Mouse (Mus musculus) forebrain, embryonic 16.5 days (tissue): Measurements from ENCODE around the gene Rnf135. TPM values are rescaled to one million over a fixed set of nuclear protein-coding genes. Genes with fewer than 3 reads are reported as not detected.
"Not testable (repeated sequence)": the region's sequence is repeated elsewhere in the genome, so short reads cannot be mapped to it uniquely, and the experiment has no call there.

ENCODE experiments used
- ATAC-seq: fragments of 200-750 bp; cut with Nextera tagmentation; 2 replicates; pipeline ENCODE4 v1.8.0; 2017; ENCODE audit warnings: mild to moderate bottlenecking, moderate library complexity
- H3K27ac ChIP-seq: fragments of 300-500 bp; sonication (generic); 2 replicates; pipeline ENCODE4 v1.5.1; 2014; ENCODE audit warnings: low read length, control low read depth
- H3K27me3 ChIP-seq: fragments of 300-500 bp; sonication (generic); replicated peaks from 2 replicates; pipeline ENCODE4 v1.6.1; 2014; ENCODE audit warnings: low read length; ENCODE audit not compliant: control insufficient read depth, insufficient read depth
- H3K36me3 ChIP-seq: fragments of 300-500 bp; sonication (generic); 2 replicates; pipeline ENCODE4 v1.6.1; 2014; ENCODE audit not compliant: control insufficient read depth, insufficient read depth
- H3K4me1 ChIP-seq: fragments of 300-500 bp; sonication (generic); replicated peaks from 2 replicates; pipeline ENCODE4 v1.6.1; 2014; ENCODE audit warnings: low read length; ENCODE audit not compliant: control insufficient read depth, insufficient read depth
- H3K4me2 ChIP-seq: fragments of 300-500 bp; sonication (generic); 2 replicates; pipeline ENCODE4 v1.6.1; 2014; ENCODE audit warnings: mild to moderate bottlenecking, low read length, control low read depth
- H3K4me3 ChIP-seq: fragments of 300-500 bp; sonication (generic); replicated peaks from 2 replicates; pipeline ENCODE4 v1.5.1; 2014; ENCODE audit warnings: mild to moderate bottlenecking, low read length, control low read depth
- H3K9ac ChIP-seq: fragments of 300-500 bp; sonication (generic); replicated peaks from 2 replicates; pipeline ENCODE4 v1.6.1; 2014; ENCODE audit warnings: low read depth, low read length, control low read depth
- H3K9me3 ChIP-seq: fragments of 300-500 bp; sonication (generic); 2 replicates; pipeline ENCODE4 v1.6.1; 2016; ENCODE audit warnings: low read length; ENCODE audit not compliant: control insufficient read depth
- WGBS: fragments of 180-500 bp; shearing (Covaris S2); extraction: QIAGEN DNeasy Blood & Tissue Kit; methylation state at CpG from one replicate; pipeline ENCODE4 v1.1.7; 2014; 5-methylcytosine and 5-hydroxymethylcytosine counted together
- polyA plus RNA-seq: library from polyadenylated mRNA; unstranded; fragments of >200 nt; fragmentation: Nextera tagmentation; extraction: Ambion mirVana; gene quantifications from 2 replicates; pipeline ENCODE4 v1.2.1, GENCODE M21; 2015

Rnf135 gene
- polyA plus RNA-seq, 1 experiment from 2014 or later, result 3.1 TPM

GRCm38 (mm10) chr11:80185441-80185976, 1.9 kb downstream of the Rnf135 start:
- not testable (repeated sequence) for H3K9ac ChIP-seq, H3K27ac ChIP-seq, H3K27me3 ChIP-seq, H3K4me2 ChIP-seq, H3K9me3 ChIP-seq, ATAC-seq, H3K4me3 ChIP-seq, H3K36me3 ChIP-seq, H3K4me1 ChIP-seq
- WGBS, result 58% methylated on average over 5 of the region's 5 CpGs

GRCm38 (mm10) chr11:80190280-80190679, 6.6 kb downstream of the Rnf135 start:
- ATAC-seq, result no peak
- 81% methylated on average over 4 of the region's 4 CpGs for WGBS

GRCm38 (mm10) chr11:80193827-80194226, 10.2 kb downstream of the Rnf135 start:
- Histone ChIP-seq H3K9me3 (no peaks in the 10 kb centered on the region), H3K9ac (no peak overlapping the region), H3K27ac (no peak overlapping the region), H3K4me3 (no peak overlapping the region), H3K27me3 (no peaks in the 10 kb centered on the region), H3K36me3 (no peaks in the 10 kb centered on the region), H3K4me1 (no peaks in the 10 kb centered on the region), H3K4me2 (no peak overlapping the region)
- 70% methylated on average over 4 of the region's 4 CpGs for WGBS
- ATAC-seq, result no peak

More at GRCm38 (mm10) chr11:80190280-80190679, 6.6 kb downstream of the Rnf135 start:
- Histone ChIP-seq H3K9me3 (no peaks in the 10 kb centered on the region), H3K4me3 (no peak overlapping the region), H3K36me3 (no peaks in the 10 kb centered on the region), H3K9ac (no peak overlapping the region), H3K27ac (no peak overlapping the region), H3K27me3 (no peaks in the 10 kb centered on the region), H3K4me2 (no peak overlapping the region), H3K4me1 (no peaks in the 10 kb centered on the region)

GRCm38 (mm10) chr11:80196351-80196750, 12.7 kb downstream of the Rnf135 start:
- ATAC-seq, result no peak
- Histone ChIP-seq H3K4me2 (no peak overlapping the region), H3K27ac (no peak overlapping the region), H3K4me1 (no peaks in the 10 kb centered on the region), H3K4me3 (no peak overlapping the region), H3K27me3 (no peaks in the 10 kb centered on the region), H3K9me3 (no peaks in the 10 kb centered on the region), H3K9ac (no peak overlapping the region), H3K36me3 (no peaks in the 10 kb centered on the region)
- WGBS, result 86% methylated on average over 7 of the region's 7 CpGs

- Histone ChIP-seq H3K4me1 (no peaks in the 10 kb centered on the region), H3K9ac (no peak overlapping the region), H3K27ac (no peak overlapping the region), H3K36me3 (no peaks in the 10 kb centered on the region), H3K4me2 (no peak overlapping the region), H3K4me3 (no peak overlapping the region), H3K27me3 (no peaks in the 10 kb centered on the region), H3K9me3 (no peaks in the 10 kb centered on the region)
- ATAC-seq, result no peak
- 95% methylated on average over 3 of the region's 3 CpGs for WGBS
Observed at GRCm38 (mm10) chr11:80199316-80199715, 15.7 kb downstream of the Rnf135 start.

- no peaks in the 10 kb centered on the region for H3K27me3 ChIP-seq
- H3K4me3 ChIP-seq, result no peak overlapping the region
- H3K4me1 ChIP-seq, result no peaks in the 10 kb centered on the region
- no peak overlapping the region for H3K9ac ChIP-seq
- 99% methylated on average over 2 of the region's 2 CpGs for WGBS
- no peak overlapping the region for H3K4me2 ChIP-seq
- H3K27ac ChIP-seq, result no peak overlapping the region
- no peak for ATAC-seq
- H3K36me3 ChIP-seq, result no peaks in the 10 kb centered on the region
- H3K9me3 ChIP-seq, result no peaks in the 10 kb centered on the region
Observed at GRCm38 (mm10) chr11:80199773-80200172, 16.1 kb downstream of the Rnf135 start.

- no peaks in the 10 kb centered on the region for H3K9me3 ChIP-seq
- no peak overlapping the region for H3K4me2 ChIP-seq
- ATAC-seq, result no peak
- 90% methylated on average over 1 of the region's 1 CpGs for WGBS
- H3K4me1 ChIP-seq, result no peaks in the 10 kb centered on the region
- no peaks in the 10 kb centered on the region for H3K27me3 ChIP-seq
- no peak overlapping the region for H3K9ac ChIP-seq
- H3K4me3 ChIP-seq, result no peak overlapping the region
- H3K27ac ChIP-seq, result no peak overlapping the region
- no peaks in the 10 kb centered on the region for H3K36me3 ChIP-seq
Observed at GRCm38 (mm10) chr11:80200326-80200725, 16.7 kb downstream of the Rnf135 start.

- Histone ChIP-seq H3K4me3 (no peak overlapping the region), H3K27me3 (no peaks in the 10 kb centered on the region), H3K4me2 (no peak overlapping the region), H3K9ac (no peak overlapping the region), H3K36me3 (no peaks in the 10 kb centered on the region), H3K9me3 (no peaks in the 10 kb centered on the region), H3K27ac (no peak overlapping the region), H3K4me1 (no peaks in the 10 kb centered on the region)
- WGBS, result 82% methylated on average over 6 of the region's 6 CpGs
- ATAC-seq, result no peak
Observed at GRCm38 (mm10) chr11:80202296-80202695, 18.6 kb downstream of the Rnf135 start.

GRCm38 (mm10) chr11:80204037-80204436, 20.4 kb downstream of the Rnf135 start:
- ATAC-seq, result no peak
- H3K36me3 ChIP-seq, result no peaks in the 10 kb centered on the region
- H3K9ac ChIP-seq, result no peak overlapping the region
- H3K4me1 ChIP-seq, result no peaks in the 10 kb centered on the region
- H3K4me2 ChIP-seq, result no peak overlapping the region
- H3K4me3 ChIP-seq, result no peak overlapping the region
- WGBS, result 69% methylated on average over 3 of the region's 3 CpGs
- no peaks in the 10 kb centered on the region for H3K9me3 ChIP-seq
- H3K27me3 ChIP-seq, result no peaks in the 10 kb centered on the region
- H3K27ac ChIP-seq, result no peak overlapping the region

GRCm38 (mm10) chr11:80204941-80205340, 21.3 kb downstream of the Rnf135 start:
- Histone ChIP-seq H3K27ac (no peak overlapping the region), H3K36me3 (no peaks in the 10 kb centered on the region), H3K4me3 (no peak overlapping the region), H3K4me1 (peaks cover 2% of the 10 kb centered on the region), H3K27me3 (no peaks in the 10 kb centered on the region), H3K9ac (no peak overlapping the region), H3K4me2 (no peak overlapping the region), H3K9me3 (no peaks in the 10 kb centered on the region)
- 37% methylated on average over 5 of the region's 5 CpGs for WGBS
- no peak for ATAC-seq
